Mouse (Mus musculus): Measurements from ENCODE around the gene Thap12. TPM values are rescaled to one million over a fixed set of nuclear protein-coding genes. Genes with fewer than 3 reads are reported as not detected.

Gene Thap12
- polyA plus RNA-seq, 1 experiment from 2014 or later, result 87.3 TPM

Other genes with a start within 250 kb of the Thap12 start
- gene Lrrc32, start 213.8 kb upstream of the Thap12 start, polyA plus RNA-seq (2014; fragmentation: Nextera tagmentation; extraction: Ambion mirVana), result 2.6 and 3.0 TPM in 2 replicates
- gene Emsy, start 46.3 kb upstream of the Thap12 start, polyA plus RNA-seq (2014; fragmentation: Nextera tagmentation; extraction: Ambion mirVana), result 65.1 and 65.7 TPM in 2 replicates
- gene Wnt11, start 132.0 kb downstream of the Thap12 start, polyA plus RNA-seq (2014; fragmentation: Nextera tagmentation; extraction: Ambion mirVana), result 4.2 and 6.0 TPM in 2 replicates

All from embryonic facial prominence, embryonic 11.5 days (tissue).